Mouse (Mus musculus): ENCODE results near the gene Wfdc15a.
"Not testable (repeated sequence)": the region's sequence is repeated elsewhere in the genome, so short reads cannot be mapped to it uniquely, and the experiment has no call there.

The Wfdc15a gene

DNA sequence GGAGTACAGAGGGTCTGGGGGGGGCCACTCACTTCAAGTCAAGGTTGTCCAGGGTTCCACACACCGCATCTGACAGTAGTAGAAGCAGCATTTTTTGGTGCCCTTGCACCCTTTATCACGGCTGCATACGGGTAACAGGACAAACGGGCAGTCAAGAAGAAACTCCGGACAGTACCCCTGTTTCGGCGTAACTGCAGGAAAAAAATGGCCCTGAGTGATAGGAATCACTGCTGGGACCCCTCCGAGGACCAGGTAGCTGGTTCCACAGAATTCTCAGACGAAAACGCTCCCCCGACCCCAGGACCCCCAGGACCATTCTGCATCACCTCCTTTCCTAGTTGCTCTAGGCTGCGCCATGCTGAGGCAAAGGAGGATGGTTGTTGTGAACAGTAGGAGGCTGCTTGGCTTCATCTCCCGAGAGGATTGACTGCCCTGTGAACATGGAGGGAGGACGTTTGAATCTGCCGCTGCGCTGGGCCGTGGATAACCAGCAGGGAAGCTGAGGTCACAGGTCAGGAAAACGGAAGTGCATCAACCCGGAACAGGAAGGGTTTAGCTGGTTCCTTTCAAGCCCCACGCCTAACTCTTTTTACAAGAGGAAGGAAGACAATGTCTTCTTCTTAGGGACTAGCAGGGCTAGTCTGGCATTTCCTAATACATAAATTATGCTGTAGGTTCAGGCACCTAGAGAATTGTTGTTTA is at the start of gene Wfdc15a:
Wfdc15a (minus strand) TSS at position 505 of the 702 bp plus-strand sequence.
- no peak for DNase-seq (ENCODE audit: low spot score)

DNA sequence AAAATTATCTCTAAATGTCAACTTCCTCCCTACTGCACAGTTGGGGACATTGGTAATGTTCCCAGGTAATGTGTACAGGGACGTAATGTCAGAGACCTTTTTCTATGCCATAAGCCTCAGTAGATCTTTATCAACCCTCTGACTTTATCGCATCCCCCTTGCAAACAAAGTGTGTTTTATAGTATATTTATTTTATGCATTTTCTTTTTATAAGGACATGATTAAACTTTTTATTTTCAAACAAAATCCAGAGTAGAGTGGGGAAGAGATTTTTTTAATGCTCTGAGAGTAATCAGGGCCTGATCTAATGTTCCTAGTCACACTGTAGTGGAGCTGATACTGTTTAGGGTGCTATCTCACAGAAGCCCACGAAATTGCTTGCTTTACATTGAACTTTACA is 38.4 kb upstream of the Wfdc15a start, which contains the start of gene Svs2:
Svs2 (minus strand) TSS at position 101 of the 400 bp plus-strand sequence.
- no peak for DNase-seq (ENCODE audit: low spot score)

DNA sequence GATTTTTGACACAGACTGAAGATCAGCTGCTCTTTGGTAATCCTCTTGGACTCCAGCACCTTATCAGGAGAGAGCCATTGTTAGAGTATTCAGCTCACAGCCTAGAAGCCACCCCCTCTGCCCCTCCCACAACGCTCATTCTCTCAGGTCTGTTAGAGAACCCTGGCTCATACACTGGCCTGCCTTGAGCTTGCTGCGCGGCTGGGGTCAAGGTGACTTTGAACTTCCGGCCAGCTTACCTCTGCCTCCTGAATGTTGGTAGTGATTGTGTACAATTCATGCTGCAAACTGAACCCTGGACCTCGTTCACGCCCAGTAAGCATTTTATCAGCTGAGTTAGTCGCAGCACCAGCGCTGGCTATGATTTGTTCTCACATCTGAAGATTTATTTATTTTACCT is 32.7 kb upstream of the Wfdc15a start:
- DNase-seq (ENCODE audit: low spot score): peak; percentile 27

DNA sequence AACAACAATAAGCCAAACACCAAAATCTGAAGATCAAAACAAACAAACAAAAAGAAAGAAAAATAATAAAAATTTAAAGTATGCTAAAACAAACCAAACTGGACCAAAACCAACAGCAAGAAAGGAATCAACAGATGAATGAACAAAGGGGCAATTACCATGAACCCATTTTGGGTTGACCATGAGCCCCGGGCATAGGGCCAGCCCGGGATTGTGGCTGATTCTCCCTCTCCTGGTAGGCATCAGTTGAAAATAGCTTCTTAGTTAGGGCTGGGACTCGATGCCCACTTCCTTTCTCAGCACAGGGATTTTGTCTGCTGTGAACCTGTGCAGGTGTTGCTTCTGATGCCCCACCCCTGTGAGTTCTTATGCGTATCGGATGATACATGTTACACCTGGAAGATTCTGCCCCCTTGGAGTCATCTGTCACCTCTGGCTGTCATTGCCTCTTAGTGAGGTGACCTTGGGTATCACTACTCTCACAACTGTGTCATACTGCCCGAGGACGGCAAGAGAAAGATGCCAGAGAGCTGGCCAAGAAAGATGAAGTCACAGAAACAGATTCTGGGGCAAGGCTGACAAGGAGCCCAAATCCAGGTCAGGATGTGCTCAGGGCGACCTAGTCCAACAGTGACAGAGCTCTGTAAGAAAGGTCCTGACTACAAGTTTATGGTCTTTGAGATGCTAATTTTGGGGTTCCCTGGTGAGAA is 28.6 kb upstream of the Wfdc15a start:
- DNase-seq (ENCODE audit: low spot score): no peak

GRCm38 (mm10) chr2:164221522-164221921 is 21.6 kb upstream of the Wfdc15a start, which contains the start of gene Wfdc15b:
TSS of gene Wfdc15b (minus strand) at chr2:164221660.
- DNase-seq (ENCODE audit: low spot score): no peak

DNA sequence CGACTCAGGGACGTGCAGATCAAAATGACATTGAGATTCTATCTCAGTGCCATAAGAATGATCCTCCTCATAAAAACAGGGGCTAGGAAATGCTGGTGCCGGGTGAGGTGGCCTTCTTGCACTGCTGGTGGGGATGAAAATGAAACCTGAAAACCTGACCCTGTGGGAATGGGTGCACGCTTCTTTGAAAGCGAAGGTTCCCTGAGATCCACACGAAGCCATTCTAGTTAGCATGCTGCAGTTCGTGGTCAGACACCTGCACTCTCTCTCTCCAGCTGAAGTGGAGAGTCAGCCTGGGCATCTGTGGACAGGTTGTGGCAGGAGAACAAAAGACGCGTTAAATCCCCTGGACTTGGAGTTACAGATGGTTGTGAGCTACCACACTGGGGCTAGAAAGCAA is 19.4 kb upstream of the Wfdc15a start:
- no peak for DNase-seq (ENCODE audit: low spot score)

DNA sequence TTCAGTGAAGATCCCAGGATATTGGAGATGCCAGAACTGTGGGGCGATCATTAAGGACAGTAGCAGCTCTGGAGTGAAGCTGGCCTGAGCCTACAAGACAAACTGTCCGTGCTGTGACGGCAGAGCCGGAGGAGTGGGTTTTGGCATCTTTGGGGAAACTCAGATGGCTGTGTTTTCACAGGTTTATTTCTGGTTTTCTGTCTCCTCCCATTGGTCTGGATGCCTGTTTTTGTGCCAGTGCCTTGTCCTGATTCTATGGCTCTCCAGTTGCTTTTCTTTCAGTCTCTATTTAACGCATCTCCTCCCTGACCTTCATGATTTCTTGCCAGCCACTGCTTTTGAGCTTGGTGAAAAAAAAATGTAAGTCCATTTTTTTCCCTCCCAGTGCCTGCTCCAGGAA is 12.8 kb upstream of the Wfdc15a start:
- no peak for DNase-seq (ENCODE audit: low spot score)

DNA sequence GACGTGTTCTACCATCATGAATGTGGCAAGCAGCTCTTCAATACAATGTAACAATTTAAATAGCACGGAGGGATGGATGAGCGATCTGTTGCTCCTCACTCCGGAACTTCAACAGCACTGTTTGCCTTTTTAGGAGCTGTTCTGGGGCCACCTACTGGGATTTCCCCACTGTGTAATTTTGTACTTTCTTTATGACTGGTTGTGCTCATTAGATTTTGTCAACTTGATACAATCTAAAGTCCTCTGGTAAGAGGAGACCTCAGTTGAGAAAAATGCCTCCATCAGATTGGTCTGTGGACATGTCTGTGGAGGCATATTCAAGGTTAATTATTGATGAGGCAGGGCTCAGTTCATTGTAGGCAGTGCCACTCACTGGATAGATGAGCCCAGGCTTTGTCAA is 11.0 kb upstream of the Wfdc15a start:
- no peak for DNase-seq (ENCODE audit: low spot score)

- DNase-seq (ENCODE audit: low spot score): no peak
These were observed 6.7 kb upstream of the Wfdc15a start for GRCm38 (mm10) chr2:164206676-164207075.

DNA sequence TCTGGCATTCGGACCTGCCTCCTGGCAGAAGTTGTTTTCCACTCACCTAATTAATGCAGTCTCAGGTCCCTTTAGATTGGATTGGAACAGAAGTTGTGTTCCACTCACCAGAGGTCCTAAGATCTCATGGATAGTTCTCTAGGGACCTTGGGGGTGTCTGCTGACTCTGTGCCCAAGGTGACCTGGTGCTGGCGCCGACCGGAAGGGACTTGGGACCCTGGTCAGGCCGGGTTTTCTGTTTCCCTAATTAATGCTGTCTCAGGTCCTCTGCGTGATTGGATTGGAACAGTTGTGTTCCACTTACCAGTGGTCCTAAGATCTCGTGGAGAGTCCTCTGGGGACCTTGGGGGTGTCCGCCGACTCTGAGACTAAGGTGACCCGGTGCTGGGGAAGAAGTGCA is 6.1 kb upstream of the Wfdc15a start:
- DNase-seq (ENCODE audit: low spot score): not testable (repeated sequence)

DNA sequence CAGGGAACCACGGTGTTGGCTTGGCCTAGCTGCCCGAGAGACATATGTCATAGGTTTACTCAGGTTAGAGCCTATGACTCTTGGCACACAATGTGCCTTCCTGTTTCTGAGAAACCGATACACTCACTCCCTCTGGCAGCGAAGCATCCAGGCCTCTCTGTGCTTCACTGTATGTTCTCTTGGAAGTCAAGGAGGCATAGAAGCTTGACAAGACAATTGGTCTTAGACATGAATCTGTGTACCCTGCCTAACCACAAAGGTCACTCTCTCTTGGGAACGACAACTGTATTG is 3.3 kb downstream of the Wfdc15a start:
- no peak for DNase-seq (ENCODE audit: low spot score)

- no peak for DNase-seq (ENCODE audit: low spot score)
These were observed 3.8 kb downstream of the Wfdc15a start for GRCm38 (mm10) chr2:164195971-164196699.

DNA sequence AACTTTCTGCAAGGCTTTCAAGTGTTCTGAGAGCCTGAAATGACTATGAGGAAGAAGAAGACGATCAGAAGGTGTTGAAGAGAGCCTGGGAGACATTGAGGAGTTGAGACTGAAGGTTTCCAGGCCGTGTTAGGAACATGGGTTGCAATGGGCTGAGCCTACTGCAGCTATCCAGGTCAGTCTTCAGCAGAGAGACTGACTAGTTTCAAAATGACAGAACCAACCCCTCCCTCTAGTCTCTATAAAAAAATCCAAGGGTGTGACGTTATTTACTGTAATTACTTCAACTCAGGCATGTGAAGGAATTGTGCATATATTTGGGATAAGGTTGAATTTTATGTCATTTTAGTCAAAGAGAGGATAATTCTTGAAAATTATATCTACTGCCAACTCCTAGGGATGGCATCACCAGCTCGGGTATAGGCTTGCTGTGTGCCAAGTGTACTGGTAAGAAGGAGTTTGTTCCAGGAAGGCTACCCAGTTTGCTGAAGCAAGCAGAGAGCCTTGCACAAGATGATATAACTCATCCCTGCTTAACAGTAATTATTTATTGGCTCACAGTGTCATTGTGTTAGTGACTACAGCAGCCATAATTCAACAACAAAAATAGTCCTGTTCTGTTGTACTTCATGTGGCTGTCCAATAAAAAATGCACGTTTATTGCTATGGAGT is 4.8 kb downstream of the Wfdc15a start:
- no peak for DNase-seq (ENCODE audit: low spot score)

DNA sequence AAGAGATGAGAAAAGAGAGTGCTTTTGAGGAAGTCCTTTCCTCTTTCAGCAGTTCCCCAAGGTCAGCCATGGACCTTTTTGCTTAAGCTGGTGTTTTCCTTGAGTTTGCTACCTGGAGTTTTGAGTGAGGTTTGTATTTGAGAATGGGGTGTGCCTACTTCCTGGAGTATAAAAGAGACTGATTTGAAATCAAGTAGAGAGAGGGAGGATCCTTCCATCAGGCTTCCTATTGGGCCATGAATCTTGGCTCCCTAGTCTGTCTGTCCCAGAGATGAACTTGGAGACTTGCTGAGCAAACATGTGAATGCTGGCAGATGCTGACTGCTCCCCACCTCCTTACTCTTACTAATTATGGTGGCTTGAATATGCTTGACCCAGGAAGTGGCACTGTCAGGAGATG is 7.7 kb downstream of the Wfdc15a start:
- no peak for DNase-seq (ENCODE audit: low spot score)

GRCm38 (mm10) chr2:164190576-164190975 is 9.4 kb downstream of the Wfdc15a start, which contains the start of gene Wfdc12:
TSS of gene Wfdc12 (minus strand) at chr2:164190608.
- no peak for DNase-seq (ENCODE audit: low spot score)

- no peak for DNase-seq (ENCODE audit: low spot score)
These were observed 11.2 kb downstream of the Wfdc15a start for GRCm38 (mm10) chr2:164188722-164189121.

DNA sequence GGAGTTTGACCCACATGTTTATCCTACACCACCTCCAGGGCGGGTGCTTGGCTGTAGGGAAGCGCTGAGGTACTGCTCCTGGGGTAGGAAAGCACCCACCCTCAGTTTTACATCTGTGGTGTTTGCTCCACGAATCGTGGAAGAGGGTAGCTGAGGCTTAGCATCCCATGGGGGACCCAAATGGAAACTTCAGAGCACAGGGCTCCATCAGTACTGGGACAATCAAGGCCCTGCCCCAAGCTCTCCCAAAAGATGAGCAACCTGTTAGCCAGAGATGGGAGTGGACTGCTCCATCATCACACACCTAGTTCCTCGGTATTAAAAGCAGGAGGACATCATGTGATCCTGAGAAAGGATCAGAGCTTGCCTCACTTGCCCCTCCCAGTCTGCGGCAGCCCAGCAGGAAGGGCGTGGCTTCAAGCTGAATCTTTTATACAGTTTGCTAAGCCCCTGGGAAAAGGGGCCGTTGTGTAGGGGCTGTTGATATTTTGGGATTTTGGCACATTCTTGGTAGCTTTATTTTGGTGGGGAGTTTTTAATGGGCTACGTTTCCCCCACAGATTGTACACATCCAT is 15.7 kb downstream of the Wfdc15a start:
- DNase-seq (ENCODE audit: low spot score): no peak

- DNase-seq (ENCODE audit: low spot score): no peak
These were observed 16.6 kb downstream of the Wfdc15a start for GRCm38 (mm10) chr2:164183340-164183739.

- DNase-seq (ENCODE audit: low spot score): no peak
These were observed 17.2 kb downstream of the Wfdc15a start, which contains the start of gene Wfdc5 for GRCm38 (mm10) chr2:164182692-164183255. TSS of gene Wfdc5 (minus strand) at chr2:164182742.

DNA sequence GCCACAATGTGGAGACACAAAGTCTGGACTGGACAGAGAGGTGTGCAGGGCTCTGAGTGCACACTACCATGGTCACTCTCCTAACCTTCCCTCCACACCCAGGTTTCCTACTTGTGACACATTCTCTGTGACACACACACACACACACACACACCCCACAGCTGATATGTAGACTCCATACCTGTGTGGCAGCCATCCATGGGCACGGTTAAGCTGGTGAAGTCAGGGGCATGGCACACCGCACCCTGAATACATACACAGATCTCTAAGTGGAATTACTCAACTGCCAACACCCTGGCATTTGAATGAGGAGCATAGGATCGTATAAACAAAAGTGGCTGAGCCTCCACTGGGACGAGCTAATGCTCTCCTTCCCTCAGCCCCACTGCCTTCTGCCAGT is 19.2 kb downstream of the Wfdc15a start:
- no peak for DNase-seq (ENCODE audit: low spot score)

DNA sequence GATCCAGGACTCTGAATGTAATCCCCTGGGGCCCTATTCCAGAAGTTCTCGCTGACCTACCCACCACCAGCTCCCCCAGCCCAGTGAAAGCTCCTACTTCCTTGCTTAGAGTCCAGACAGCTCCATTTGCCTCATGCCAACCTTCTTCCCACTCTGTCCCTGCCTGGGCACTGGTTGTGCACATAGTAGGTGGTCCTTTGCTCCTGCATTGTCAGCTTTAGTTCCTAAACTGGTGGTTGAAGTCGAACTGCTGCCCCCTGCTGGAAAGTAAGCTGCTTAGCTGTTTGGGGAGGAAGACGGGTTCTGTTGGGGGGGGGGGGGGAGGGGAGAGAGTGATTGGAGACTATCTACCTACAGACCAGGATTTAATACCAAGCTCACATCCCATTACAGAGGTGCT is 19.8 kb downstream of the Wfdc15a start:
- no peak for DNase-seq (ENCODE audit: low spot score)

DNA sequence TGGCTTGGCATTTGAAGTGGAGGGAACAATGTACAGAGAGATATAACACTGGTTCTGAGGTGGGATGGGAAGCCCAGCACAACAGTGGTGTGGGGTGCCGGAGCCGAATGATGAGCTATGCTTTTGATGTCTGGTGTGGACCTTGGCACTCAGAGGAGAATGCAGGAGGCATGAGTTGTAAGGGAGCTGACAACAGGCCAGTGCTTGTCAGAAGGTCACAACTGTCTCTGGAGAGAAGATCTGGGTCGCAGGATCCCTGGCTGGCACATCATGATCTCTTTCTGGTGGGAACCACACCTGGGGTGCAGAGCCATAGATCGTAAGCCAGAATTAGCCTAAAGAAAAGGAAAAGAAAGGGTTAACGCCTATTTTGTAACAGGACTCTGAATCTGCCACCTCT is 22.1 kb downstream of the Wfdc15a start:
- no peak for DNase-seq (ENCODE audit: low spot score)
